Mouse (Mus musculus): Measurements from ENCODE around the gene Bax. TPM values are rescaled to one million over a fixed set of nuclear protein-coding genes. Genes with fewer than 3 reads are reported as not detected.
A peak's percentile ranks its signal among the peaks of the same experiment; 100 is the strongest.

Gene Bax
- polyA plus RNA-seq, 1 experiment = 249 TPM

GRCm38 (mm10) chr7:45461781-45462180, 4.9 kb downstream of the Bax start:
- H3K79me2 ChIP-seq (ENCODE audit: control insufficient read depth, insufficient read depth) = peaks cover 57% of the 10 kb centered on the region
- TF ChIP-seq MYOD1 (IDR thresholded peaks at IDR 0.05; ENCODE audit: control insufficient read depth in 1 of 3, insufficient read length in 2 of 3, low read depth in 2 of 3) (no peak), POLR2A (IDR thresholded peaks at IDR 0.05; ENCODE audit: insufficient read length, low read depth) (no peak), MYOG (IDR thresholded peaks at IDR 0.05; ENCODE audit: control insufficient read depth in 1 of 3, insufficient read depth in 1 of 3, insufficient read length in 2 of 3, low read depth in 2 of 3) (no peak), MAX (IDR thresholded peaks at IDR 0.05; ENCODE audit: low read depth) (no peak), POLR2AphosphoS2 (IDR thresholded peaks at IDR 0.05; ENCODE audit: insufficient read length, low read depth) (no peak), E2F4 (IDR thresholded peaks at IDR 0.05; ENCODE audit: insufficient read depth) (no peak), TCF12 (IDR thresholded peaks at IDR 0.05; ENCODE audit: insufficient read depth, poor library complexity, severe bottlenecking) (no peak), REST (IDR thresholded peaks at IDR 0.05; ENCODE audit: insufficient read depth, insufficient read length) (no peak), CEBPB (IDR thresholded peaks at IDR 0.05; ENCODE audit: insufficient read depth, poor library complexity, severe bottlenecking) (no peak), USF1 (IDR thresholded peaks at IDR 0.05; ENCODE audit: low read depth) (no peak), SRF (IDR thresholded peaks at IDR 0.05; ENCODE audit: control insufficient read depth, insufficient read length, low read depth) (no peak), TCF3 (IDR thresholded peaks at IDR 0.05; ENCODE audit: insufficient read length, low read depth) (no peak)
- H3K4me2 ChIP-seq (ENCODE audit: low read depth) = peak overlapping the region; percentile 65
- peak overlapping the region; percentile 99 for H3K4me3 ChIP-seq
- peaks cover 40% of the 10 kb centered on the region for H3K36me3 ChIP-seq (ENCODE audit: control insufficient read depth, insufficient read depth)
- no peaks in the 10 kb centered on the region for H3K27me3 ChIP-seq (ENCODE audit: control insufficient read depth, insufficient read depth, insufficient read length)
- no peak overlapping the region for H3ac ChIP-seq (ENCODE audit: control insufficient read depth, insufficient read length)

- Histone ChIP-seq H3K4me3 (peak overlapping the region; percentile 99), H3K27me3 (ENCODE audit: control insufficient read depth, insufficient read depth, insufficient read length) (no peaks in the 10 kb centered on the region), H3K79me2 (ENCODE audit: control insufficient read depth, insufficient read depth) (peaks cover 57% of the 10 kb centered on the region), H3ac (ENCODE audit: control insufficient read depth, insufficient read length) (no peak overlapping the region), H3K36me3 (ENCODE audit: control insufficient read depth, insufficient read depth) (peaks cover 40% of the 10 kb centered on the region), H3K4me2 (ENCODE audit: low read depth) (peak overlapping the region; percentile 100)
- TF ChIP-seq POLR2AphosphoS2 (IDR thresholded peaks at IDR 0.05; ENCODE audit: insufficient read length, low read depth) (no peak), MYOD1 (IDR thresholded peaks at IDR 0.05; ENCODE audit: control insufficient read depth in 1 of 3, insufficient read length in 2 of 3, low read depth in 2 of 3) (peak in 2 of 3 experiments; percentile 37 to 54), TCF12 (IDR thresholded peaks at IDR 0.05; ENCODE audit: insufficient read depth, poor library complexity, severe bottlenecking) (no peak), USF1 (IDR thresholded peaks at IDR 0.05; ENCODE audit: low read depth) (no peak), TCF3 (IDR thresholded peaks at IDR 0.05; ENCODE audit: insufficient read length, low read depth) (no peak), MAX (IDR thresholded peaks at IDR 0.05; ENCODE audit: low read depth) (no peak), POLR2A (IDR thresholded peaks at IDR 0.05; ENCODE audit: insufficient read length, low read depth) (no peak), E2F4 (IDR thresholded peaks at IDR 0.05; ENCODE audit: insufficient read depth) (no peak), MYOG (IDR thresholded peaks at IDR 0.05; ENCODE audit: control insufficient read depth in 1 of 3, insufficient read depth in 1 of 3, insufficient read length in 2 of 3, low read depth in 2 of 3) (peak in 2 of 3 experiments; percentile 26 to 56), CEBPB (IDR thresholded peaks at IDR 0.05; ENCODE audit: insufficient read depth, poor library complexity, severe bottlenecking) (no peak)
These were observed 5.4 kb downstream of the Bax start for GRCm38 (mm10) chr7:45461326-45461725.

- TF ChIP-seq REST (IDR thresholded peaks at IDR 0.05; ENCODE audit: insufficient read depth, insufficient read length) (no peak), CEBPB (IDR thresholded peaks at IDR 0.05; ENCODE audit: insufficient read depth, poor library complexity, severe bottlenecking) (no peak), POLR2A (IDR thresholded peaks at IDR 0.05; ENCODE audit: insufficient read length, low read depth) (peak; percentile 78), SRF (IDR thresholded peaks at IDR 0.05; ENCODE audit: control insufficient read depth, insufficient read length, low read depth) (peak; percentile 51), E2F4 (IDR thresholded peaks at IDR 0.05; ENCODE audit: insufficient read depth) (no peak), USF1 (IDR thresholded peaks at IDR 0.05; ENCODE audit: low read depth) (no peak), MAX (IDR thresholded peaks at IDR 0.05; ENCODE audit: low read depth) (no peak), TCF12 (IDR thresholded peaks at IDR 0.05; ENCODE audit: insufficient read depth, poor library complexity, severe bottlenecking) (peak; percentile 69), POLR2AphosphoS2 (IDR thresholded peaks at IDR 0.05; ENCODE audit: insufficient read length, low read depth) (peak; percentile 91), TCF3 (IDR thresholded peaks at IDR 0.05; ENCODE audit: insufficient read length, low read depth) (peak; percentile 40), MYOG (IDR thresholded peaks at IDR 0.05; ENCODE audit: control insufficient read depth in 1 of 3, insufficient read depth in 1 of 3, insufficient read length in 2 of 3, low read depth in 2 of 3) (peak in 2 of 3 experiments; percentile 77 to 94), MYOD1 (IDR thresholded peaks at IDR 0.05; ENCODE audit: control insufficient read depth in 1 of 3, insufficient read length in 2 of 3, low read depth in 2 of 3) (peak in 2 of 3 experiments; percentile 91 to 96)
- Histone ChIP-seq H3K79me2 (ENCODE audit: control insufficient read depth, insufficient read depth) (peaks cover 52% of the 10 kb centered on the region), H3K36me3 (ENCODE audit: control insufficient read depth, insufficient read depth) (peaks cover 40% of the 10 kb centered on the region), H3K4me2 (ENCODE audit: low read depth) (peak overlapping the region; percentile 100), H3K27me3 (ENCODE audit: control insufficient read depth, insufficient read depth, insufficient read length) (no peaks in the 10 kb centered on the region), H3ac (ENCODE audit: control insufficient read depth, insufficient read length) (no peak overlapping the region), H3K4me3 (peak overlapping the region; percentile 99)
These were observed 5.8 kb downstream of the Bax start for GRCm38 (mm10) chr7:45460860-45461314.

- Histone ChIP-seq H3ac (ENCODE audit: control insufficient read depth, insufficient read length) (peak overlapping the region; percentile 61), H3K4me2 (ENCODE audit: low read depth) (peak overlapping the region; percentile 100), H3K79me2 (ENCODE audit: control insufficient read depth, insufficient read depth) (peaks cover 47% of the 10 kb centered on the region), H3K27me3 (ENCODE audit: control insufficient read depth, insufficient read depth, insufficient read length) (no peaks in the 10 kb centered on the region), H3K36me3 (ENCODE audit: control insufficient read depth, insufficient read depth) (peaks cover 40% of the 10 kb centered on the region), H3K4me3 (peak overlapping the region; percentile 99)
- TF ChIP-seq REST (IDR thresholded peaks at IDR 0.05; ENCODE audit: insufficient read depth, insufficient read length) (no peak), E2F4 (IDR thresholded peaks at IDR 0.05; ENCODE audit: insufficient read depth) (no peak), USF1 (IDR thresholded peaks at IDR 0.05; ENCODE audit: low read depth) (no peak), SRF (IDR thresholded peaks at IDR 0.05; ENCODE audit: control insufficient read depth, insufficient read length, low read depth) (no peak), POLR2AphosphoS2 (IDR thresholded peaks at IDR 0.05; ENCODE audit: insufficient read length, low read depth) (no peak), TCF12 (IDR thresholded peaks at IDR 0.05; ENCODE audit: insufficient read depth, poor library complexity, severe bottlenecking) (no peak), MYOG (IDR thresholded peaks at IDR 0.05; ENCODE audit: control insufficient read depth in 1 of 3, insufficient read depth in 1 of 3, insufficient read length in 2 of 3, low read depth in 2 of 3) (no peak), MYOD1 (IDR thresholded peaks at IDR 0.05; ENCODE audit: control insufficient read depth in 1 of 3, insufficient read length in 2 of 3, low read depth in 2 of 3) (no peak), POLR2A (IDR thresholded peaks at IDR 0.05; ENCODE audit: insufficient read length, low read depth) (no peak), TCF3 (IDR thresholded peaks at IDR 0.05; ENCODE audit: insufficient read length, low read depth) (no peak), CEBPB (IDR thresholded peaks at IDR 0.05; ENCODE audit: insufficient read depth, poor library complexity, severe bottlenecking) (no peak)
These were observed 6.3 kb downstream of the Bax start for GRCm38 (mm10) chr7:45460377-45460776.
